Mouse (Mus musculus): ENCODE results near the gene Grb10.

Gene Grb10

DNA sequence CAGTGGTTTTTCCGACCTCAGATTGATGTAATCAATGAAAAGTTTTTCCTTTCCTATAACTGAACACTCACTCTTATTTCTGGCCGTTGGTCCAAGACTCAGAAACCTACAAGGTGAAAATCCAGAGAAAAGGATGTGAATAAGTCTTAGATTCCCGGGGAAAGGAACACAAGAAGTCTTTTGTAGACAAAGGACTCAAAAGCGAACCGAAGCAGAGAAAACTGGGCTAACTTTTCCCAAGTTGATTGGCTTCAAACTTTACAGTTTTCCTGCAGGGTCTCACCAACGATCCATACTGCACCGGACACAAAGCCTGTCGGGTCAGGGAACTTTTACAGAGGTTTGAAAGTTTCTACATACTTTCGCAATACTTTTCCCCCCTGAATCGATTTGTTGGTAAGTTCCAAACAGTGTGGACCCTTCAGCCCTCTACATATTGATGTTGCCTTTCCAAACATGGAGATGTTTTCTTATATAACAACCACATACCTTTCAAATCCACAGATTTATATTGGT lies at the start of gene Grb10:
TSS of gene Grb10 (minus strand) at position 214 of the 516 bp plus-strand sequence.
- DNase-seq (ENCODE audit: low spot score in 2 of 2): no peak

DNA sequence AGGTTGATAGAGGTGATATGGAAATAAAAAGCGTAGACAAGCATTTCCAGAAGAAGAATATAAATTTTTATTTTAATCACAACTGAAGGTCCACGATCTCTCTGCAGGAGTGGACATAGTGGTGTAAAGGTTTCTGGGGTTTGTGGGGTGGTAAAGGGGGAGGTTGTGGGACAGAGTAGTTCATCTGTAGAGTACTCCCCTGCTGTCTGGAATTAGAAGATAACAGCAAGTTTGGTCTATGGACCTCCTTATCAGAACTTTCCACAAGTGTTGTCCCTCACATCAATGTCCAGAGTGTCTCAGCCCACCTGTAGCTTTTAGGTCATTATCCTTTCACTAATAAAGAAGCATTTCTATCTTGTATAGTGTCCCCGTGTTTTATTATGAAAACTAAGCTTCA lies 43.2 kb upstream of the Grb10 start:
- no peak for DNase-seq (ENCODE audit: low spot score in 2 of 2)

DNA sequence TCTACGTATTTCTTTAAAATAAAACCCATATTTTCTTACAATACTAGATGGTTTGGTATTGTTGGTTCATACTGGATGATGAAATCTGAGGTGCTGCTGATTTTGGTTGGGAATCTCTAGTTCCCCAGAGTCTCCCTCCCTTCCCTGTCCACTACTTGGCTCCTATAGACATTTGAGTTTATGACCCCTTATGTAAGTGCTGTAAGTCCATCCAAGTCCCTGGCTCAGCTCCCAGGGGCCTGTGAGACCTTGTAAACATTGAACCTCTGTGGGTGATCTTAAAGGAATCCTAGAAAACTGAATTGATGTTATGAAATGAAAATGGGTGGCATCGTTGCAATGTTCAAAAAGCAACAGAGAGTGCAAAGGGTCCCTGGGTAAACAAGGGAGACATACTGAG lies 40.7 kb upstream of the Grb10 start:
- DNase-seq (ENCODE audit: low spot score in 2 of 2): no peak

DNA sequence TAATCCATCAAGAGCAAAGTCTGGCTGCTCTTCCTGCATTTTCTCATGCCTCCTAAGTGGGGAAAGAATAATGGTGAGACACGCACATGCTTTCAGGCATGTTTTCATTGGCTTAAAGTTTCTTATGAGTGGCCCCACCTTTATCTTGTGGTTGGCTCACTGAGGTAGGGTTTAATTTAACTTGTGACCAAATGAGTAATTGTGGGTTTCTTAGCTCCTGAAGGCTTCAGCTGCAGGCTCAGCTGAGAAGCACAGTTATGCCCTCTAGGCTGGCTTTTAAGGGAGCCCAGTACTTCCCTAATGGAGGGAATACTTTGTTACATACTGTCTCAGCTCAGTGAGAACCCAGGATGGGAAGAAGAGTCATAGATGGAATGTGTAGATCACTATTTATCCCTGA lies 37.0 kb upstream of the Grb10 start:
- DNase-seq (ENCODE audit: low spot score in 2 of 2): no peak

DNA sequence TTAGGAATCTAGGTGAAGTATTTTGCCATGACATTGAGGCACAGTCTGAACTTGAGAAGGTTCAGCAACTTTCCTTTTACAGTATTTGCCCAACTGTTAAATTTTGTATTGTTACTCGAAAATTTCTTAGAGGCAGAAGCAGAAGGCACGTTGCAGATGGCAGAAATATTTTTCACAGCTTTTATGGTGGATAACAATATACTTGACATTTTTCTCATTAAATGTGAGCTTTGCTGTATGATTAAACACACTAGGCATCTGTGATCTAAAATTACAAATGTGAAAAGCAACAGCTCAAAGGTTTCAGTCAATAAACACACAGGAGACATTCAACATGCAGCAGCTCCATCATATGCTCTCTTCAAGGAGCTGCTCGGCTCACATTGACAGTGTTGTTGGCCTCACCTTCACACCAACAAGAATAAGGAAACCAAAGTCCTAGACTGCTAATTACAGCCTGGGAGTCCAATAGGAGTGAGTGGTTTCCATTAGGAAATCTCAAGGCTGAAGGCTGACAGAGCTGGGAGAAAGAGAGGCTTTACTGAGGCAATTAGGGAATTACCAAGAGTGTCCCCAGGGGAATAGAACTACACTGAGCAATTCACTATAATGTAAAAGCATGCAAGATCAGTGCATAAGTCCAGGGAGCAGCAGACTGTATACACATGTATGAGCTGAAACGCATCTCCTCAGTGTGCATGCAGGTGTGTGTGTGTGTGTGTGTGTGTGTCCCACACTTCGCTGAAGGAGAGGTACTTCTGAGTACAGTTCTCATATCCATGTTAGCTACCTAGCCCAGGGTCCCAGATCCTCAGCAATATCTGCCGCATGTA lies 35.1 kb upstream of the Grb10 start:
- no peak for DNase-seq (ENCODE audit: low spot score in 2 of 2)

DNA sequence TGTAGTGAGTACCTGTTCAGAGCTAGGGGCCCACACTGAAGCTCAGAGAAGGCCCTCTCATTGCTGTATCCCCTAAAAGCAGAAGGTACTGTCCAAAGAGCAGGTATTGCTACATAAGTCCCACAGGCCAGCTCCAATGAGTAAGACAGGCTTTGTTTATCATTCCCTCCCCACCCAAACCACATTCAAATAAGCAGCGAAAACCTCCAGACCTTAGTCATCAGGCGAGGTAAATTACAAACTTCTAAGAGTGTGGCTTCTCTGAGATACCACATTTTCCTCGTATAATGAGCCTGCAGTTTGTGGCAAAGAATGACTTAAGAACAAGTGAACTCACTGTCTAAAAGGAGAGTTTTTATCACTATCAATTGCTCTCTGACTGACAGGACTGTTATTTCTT lies 33.8 kb upstream of the Grb10 start:
- DNase-seq (ENCODE audit: low spot score in 2 of 2): no peak

DNA sequence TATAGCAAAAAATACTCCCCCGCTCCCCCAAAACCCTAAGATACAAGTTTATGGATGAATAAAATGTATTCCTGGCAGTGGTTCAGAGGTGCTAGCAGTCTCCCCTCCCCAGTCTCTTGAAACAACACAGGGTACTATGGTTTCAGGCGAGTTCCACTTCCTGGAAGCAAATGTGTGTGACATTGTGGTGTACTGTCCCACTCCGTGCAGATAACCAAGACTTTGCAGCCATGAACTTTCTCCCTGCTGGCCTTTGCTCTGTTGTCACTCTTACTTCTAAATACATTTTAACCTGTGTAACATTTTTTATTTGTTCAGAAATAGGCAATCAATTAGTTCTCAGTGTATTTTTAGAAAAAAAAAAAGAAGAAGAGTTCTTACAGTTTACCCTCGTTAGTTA lies 20.5 kb upstream of the Grb10 start:
- DNase-seq (ENCODE audit: low spot score in 2 of 2): no peak

DNA sequence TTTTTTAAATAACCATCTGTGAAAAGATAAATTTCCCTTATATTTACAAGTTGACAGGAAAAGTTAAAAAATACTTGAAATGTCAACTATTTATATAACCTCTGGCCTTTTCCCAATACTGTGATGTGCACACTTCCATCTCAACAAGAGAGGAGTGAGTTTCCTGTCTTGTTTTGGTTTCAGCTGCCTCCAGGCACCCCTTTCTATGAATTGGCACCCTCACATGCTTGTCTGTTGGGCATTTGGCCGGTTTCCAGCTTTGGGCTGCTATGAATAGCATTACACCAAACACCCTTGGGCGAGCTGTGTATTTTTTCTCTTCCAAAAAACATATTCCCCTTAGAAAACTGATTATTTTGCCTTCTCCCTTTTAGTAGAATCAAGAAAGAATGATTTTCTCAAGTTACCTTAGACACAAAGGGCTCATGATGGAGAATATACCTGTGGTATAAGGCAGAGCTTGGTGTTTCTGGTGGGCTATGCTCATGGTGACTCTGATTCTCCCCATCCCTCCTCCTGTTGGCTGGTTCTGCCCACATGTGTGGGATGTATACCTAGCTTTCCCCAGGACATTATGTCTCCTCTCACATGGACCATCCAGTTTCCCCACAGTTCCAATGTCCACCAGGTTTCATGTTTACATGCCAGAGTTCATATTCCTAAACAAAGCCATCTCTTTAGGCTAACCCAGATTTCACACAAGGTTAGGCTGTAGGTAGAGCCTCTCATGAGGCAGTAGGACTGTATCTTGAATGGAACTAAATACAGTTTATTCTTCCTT lies 10.3 kb upstream of the Grb10 start:
- DNase-seq (ENCODE audit: low spot score in 2 of 2): peak in 1 of 2 experiments; percentile 21

DNA sequence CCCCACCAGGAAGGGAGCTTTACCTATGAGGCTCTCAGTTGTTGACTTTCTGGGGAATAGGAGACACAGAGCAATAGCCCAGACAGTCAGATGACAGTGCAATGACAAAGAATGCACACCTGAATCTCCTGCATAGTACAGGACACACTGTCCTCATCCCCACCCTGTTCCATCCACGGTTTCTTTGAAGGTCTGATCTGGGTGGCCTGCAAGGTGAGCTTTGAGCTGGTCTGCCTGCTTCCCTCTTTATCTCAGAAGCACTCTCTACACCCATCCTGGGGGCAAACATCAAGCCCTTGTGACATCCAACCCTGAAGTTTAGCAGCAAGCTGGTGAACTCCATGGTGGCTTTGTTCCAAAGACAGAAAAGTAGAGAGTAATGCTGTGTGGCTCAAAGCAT lies 9.7 kb upstream of the Grb10 start:
- DNase-seq (ENCODE audit: low spot score in 2 of 2): no peak

DNA sequence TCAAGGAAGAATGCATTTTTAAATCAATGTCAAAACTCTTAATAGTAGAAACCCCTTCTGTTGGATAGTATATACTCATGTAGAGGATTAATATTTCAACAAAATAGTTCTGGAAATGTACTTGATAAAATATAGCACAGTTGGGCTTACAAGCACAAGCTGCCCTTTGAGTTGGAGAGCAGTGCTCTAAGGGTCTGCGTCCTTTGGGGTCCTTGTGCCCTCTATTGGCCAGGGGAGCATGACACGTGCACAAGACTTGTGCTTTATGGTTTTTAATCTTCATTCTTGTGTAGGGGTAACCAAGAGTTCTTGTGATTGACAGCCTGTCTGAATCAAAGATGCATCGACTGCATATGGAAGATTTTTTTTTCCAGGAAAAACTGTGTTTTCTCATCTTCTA lies 5.8 kb upstream of the Grb10 start:
- DNase-seq (ENCODE audit: low spot score in 2 of 2): no peak

DNA sequence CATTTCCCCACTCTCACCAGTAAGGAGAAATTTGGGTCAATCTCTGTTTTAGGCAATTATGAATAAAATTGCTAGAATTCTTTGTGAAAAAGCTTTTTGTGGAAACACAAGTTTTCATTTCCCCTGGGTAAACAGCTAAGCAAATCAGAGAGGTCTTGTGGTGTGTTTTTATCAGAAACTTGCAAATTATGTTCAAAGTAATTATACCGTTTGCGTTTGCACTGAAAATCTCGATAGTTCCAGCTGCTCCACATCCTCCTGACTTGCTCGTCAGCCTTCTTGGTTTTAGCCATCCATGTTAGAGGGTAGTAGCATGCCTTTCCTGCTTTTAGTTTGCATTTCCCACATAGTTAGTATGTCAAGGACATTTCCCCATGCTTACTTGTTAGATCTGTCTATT lies 3.3 kb upstream of the Grb10 start:
- no peak for DNase-seq (ENCODE audit: low spot score in 2 of 2)

DNA sequence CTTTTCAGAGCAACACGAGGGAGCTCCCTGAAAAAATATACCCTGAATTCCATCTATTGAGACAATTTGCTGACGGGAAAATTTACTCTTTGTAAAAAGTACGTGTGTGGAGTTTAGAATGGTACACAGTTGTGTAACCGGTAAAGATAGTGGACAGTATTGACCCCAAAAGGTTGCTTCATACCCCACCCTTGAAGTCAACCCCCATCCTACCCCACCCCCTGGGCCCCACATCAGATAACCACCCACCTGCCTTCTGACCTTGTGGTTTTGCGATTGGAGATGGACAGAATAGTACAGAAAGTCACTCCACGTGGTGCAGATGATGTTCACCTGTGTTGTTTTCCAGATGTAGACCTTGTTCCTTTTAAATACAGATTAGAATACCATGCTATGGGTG lies 2.9 kb upstream of the Grb10 start:
- no peak for DNase-seq (ENCODE audit: low spot score in 2 of 2)

DNA sequence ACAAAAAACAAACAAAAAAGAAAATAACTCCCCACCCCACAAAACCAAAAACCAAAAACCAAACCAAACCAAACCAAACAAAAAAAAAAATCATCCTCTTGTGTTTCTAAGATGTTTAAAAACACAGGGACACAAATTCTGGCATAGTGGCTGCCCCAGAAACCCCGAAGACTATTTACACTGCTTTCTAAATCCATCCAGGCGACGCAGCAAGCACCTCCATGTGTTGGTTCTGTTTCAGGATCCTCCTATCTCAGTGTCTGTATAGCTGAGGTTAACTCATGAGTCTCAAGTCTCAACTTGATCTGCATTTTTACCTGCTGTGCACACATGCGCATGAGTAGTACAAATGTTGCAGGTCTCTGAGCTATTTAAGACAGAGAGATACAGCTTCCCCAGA lies 1.9 kb upstream of the Grb10 start:
- no peak for DNase-seq (ENCODE audit: low spot score in 2 of 2)

DNA sequence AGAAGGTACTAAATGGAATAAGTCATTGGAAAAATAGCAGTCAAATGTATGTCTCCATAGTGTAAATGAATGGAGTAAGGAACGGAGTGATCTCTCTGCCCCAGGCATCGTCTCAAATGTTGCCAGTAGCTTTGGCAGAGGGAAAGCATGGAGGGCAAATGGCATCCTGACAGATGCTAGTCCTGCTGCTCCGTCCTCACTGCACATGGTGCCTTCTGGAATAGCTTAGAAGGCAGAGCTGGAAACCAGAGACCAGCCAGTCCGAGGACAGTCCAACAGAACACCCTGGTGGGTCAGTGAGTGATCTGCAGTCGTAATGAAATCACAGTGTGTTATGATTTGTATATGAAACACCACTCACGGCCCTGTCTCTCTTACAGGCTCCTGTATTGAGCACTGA lies 1.3 kb upstream of the Grb10 start:
- DNase-seq (ENCODE audit: low spot score in 2 of 2): no peak

DNA sequence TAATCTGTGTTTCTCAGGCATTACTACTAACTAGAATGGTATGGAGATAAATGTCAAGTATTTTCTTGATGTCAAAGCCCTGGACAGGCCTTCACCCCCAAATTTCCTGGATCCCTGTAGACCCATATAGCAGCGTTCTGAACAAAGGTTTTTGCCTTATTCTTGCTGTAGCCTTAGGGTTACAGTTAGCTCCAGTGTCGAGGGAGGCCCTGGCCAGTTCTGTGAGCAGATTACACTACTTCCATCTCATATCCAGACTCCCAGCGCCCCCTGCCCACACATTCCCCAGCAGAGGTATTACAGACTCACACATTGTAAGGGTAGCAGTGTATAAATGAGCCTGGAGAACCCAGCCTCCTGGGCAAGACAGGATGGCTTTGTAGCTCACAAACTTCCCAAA lies 615 bp upstream of the Grb10 start:
- DNase-seq (ENCODE audit: low spot score in 2 of 2): no peak

DNA sequence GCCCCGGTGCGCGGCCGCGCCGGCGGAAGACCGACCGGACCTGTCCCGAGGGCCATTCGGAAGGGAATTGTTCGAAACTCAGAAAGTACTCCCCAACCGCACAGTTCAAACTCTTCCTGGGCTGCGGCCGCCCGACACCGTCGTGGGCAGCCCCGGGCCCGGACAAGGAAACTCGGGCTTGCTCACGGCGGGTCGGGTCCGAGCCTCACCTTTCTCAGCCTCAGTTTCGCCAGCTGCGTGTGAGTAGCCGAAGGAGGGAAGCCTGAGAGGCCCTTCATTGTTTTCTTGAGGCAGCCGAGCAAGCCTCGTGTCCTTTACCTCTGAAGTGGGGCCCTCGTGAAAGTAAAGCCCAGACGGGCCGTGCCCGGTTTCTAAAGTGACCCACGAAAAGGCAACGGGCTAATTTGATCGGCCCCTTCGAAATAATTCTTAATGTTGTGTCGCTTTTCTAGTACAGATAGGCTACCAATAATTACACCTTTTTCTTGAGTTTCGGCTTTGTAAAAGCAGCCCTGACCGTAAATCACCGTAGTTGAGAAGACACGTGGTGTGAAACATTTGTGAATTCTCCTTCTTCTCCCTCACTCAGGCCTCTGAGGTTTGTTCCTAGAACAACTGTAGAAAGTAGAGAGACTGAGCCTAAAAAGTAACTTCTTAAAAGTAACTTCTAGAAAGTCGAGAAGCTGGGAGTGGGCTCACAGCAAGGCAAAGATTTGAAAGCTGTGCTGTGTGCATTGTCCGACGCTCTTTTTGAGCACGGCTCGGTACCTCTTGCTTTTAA lies 604 bp downstream of the Grb10 start:
- DNase-seq (ENCODE audit: low spot score in 2 of 2): no peak

DNA sequence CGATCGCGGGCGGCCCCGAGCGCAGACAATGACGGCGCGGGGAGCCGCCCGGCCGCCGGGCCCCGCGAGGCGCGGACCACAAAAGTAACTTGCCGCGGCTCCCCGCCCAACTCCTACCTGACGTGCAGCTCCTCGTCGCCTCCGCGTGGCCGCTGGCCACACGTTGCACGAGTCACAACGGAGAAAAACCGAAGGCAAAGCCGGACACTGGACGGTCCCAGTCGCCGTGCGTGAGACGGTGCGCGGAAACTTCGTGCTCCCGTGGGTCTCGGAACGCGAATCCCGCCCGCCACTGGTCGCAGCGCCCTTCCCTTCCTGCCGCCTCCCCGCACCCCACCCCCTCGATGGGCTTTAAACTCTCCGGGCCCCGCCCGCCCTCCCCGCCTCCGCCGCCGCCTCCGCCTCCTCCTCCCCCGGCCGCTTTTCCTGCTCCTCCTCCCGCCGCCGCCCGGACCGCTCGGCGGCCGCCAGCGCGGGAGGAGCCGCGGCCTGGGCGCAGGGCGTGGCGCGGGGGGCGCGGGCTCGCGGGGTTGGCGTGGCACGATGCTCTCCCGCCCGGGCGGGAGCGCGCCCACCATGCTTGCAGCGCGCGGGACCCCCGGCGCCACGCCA lies 1.3 kb downstream of the Grb10 start:
- DNase-seq (ENCODE audit: low spot score in 2 of 2): no peak

DNA sequence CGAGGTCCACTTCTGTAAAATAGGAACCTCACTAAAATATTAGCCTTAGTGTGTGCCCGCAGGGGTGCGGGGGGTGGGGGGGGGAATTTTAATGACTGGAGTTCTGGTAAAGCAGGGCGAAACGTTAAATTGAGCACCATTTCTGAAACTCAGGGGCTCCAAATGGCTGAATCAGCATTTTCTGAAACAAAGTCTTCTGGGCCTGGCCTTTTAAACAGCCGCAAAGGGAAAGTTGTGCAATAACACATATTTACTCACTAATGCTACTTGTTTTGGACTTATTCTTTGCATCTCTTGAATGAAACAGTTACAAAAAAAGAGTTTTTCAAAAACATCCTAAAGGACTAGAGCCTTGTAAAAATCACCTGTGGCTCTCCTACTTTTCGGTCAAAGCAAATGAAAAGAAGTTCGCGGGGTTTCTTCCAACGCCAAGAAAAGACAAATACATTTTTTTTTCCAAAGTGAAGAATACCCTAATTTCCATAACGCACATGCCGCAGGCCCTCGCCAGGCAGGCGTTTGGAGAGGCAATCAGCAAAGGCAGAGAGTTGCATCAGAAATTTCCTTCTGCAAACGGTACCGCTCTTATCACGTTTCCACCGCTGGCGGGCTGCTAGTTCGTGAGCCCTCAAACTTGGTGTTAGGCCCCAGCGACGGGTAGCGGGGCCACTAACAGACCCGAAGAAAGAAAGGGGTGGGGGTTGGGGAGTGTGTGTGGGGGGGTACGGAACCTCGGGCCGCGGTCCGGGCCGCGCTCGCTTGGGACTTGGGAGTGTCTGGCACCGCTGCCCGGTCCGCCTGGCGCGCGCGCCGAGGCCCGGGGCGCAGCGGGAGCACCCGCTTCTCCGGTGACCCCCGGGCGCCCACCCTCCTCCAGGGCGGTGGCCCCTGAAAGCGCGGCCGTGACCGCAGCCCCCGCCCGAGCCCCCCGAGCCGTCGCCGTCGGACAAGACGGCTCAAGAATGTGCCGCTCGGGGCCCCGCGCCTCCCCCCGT lies 2.3 kb downstream of the Grb10 start:
- no peak for DNase-seq (ENCODE audit: low spot score in 2 of 2)

DNA sequence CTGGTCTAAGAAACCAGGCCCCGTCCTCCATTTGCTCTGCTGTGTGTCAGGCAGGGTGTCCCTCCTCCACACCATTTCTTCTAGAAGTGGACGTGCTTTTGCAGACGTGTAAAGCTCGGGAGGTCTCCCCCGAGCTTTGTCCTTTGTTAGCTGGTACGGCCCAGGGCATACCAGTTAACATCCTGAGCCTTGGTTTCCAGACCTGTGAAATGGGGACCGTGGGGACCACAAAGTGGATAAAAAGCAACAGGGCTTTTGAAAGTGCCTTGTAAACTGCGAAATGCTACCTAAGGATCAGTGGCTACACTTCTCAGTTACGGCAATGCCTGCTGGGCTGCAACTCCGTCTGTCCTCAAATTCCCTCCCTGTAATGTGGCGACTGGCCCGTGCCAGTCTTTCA lies 3.2 kb downstream of the Grb10 start:
- DNase-seq (ENCODE audit: low spot score in 2 of 2): no peak

DNA sequence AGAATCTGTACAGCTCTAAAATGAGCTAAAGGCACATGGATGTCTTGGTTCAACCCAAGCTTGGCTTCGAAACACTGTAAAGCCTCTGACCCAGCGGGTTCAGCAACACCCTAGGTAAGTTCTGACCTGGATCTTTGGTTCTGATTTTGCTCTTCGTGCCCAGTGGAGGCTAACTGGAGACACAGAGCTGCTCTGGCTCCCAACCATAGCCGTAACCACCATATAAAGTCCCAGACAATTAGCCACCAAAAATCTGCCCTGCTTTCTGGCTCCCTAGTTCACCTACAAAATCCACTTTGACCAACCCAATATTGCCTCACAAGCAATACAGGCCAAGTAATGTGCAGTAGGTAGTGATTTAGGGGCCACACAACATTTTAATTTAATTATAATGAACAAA lies 3.7 kb downstream of the Grb10 start:
- DNase-seq (ENCODE audit: low spot score in 2 of 2): no peak

DNA sequence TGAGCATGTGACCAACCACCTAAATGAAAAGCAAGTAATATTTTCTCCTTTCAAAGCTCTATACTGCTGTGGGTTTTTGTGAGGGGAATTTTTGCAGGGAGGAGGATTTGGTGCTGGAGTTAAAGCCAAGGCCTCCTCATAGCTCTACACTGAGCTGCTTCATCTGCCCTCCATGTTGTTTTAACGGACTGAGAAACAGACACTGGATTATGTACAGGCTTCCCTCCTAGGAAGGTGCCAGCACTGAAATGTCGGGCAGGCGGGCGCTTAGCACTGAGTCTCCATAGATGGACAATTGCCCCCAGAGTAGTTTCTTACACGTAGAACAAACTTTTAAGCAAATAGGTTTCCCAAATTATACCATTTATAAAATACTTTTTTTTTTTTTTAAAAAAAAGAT lies 4.1 kb downstream of the Grb10 start:
- DNase-seq (ENCODE audit: low spot score in 2 of 2): no peak
